ENCODE assay signal across 20 mouse cellular contexts in the genomic region with DNA sequence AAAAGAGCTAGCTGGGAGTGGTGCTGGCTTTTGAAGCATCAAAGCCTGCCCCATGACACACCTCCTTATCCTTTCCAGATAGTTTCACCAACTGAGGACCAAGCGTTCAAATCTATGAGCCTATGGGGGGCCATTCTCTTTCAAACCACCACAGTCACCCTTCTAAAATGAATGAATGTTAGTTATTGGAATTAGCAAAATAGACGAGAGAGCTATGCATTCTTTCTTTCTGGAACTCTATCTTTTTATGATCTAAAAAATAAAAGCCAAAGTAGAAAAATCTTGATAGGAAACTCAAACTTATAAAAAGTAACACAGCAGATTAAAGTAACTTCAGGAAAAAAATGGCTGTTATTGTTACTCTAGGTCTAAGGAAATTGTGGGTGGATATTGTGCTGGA. TPM values are rescaled to one million over a fixed set of nuclear protein-coding genes. Genes with fewer than 3 reads are reported as not detected.
DNase-seq lines count a peak whose midpoint lies in the region; ATAC-seq and TF ChIP-seq lines count a peak whose summit lies in the region.
"Had no signal": no experiment of that assay in that cellular context is flagged by ENCODE, and none has a peak within 500 bp of the region (broad histone marks: within the 10 kb centered on the region; RNA-seq: fewer than 3 reads in every experiment).

No protein-coding gene starts in this region.

- no peaks in the 10 kb centered on the region for H3K79me2 ChIP-seq in MEL (ENCODE audit: control insufficient read depth, insufficient read depth, low read length, poor library complexity)

- peaks cover 16% of the 10 kb centered on the region for H3K36me3 ChIP-seq in midbrain, embryonic 11.5 days (ENCODE audit: control insufficient read depth, insufficient read depth, low read length)
- H3K36me3 ChIP-seq in midbrain, embryonic 15.5 days (replicated peaks): peaks cover 57% of the 10 kb centered on the region
- H3K36me3 ChIP-seq in MEL (ENCODE audit: control insufficient read depth in 1 of 2, insufficient read depth in 2 of 2, low read length in 2 of 2): peaks cover 10 to 30% of the 10 kb centered on the region in 2 experiments

- H3K27ac ChIP-seq in midbrain, embryonic 11.5 days (ENCODE audit: low read depth, low read length): no peak overlapping the region
- no peak overlapping the region for H3K27ac ChIP-seq in midbrain, embryonic 15.5 days
- H3K27ac ChIP-seq in MEL (ENCODE audit: control insufficient read depth, low read depth, low read length): no peak overlapping the region

- H3K9ac ChIP-seq in midbrain, embryonic 11.5 days (ENCODE audit: low read length): no peak overlapping the region
- no peak overlapping the region for H3K9ac ChIP-seq in midbrain, embryonic 15.5 days
- H3K9ac ChIP-seq in MEL (ENCODE audit: control insufficient read depth, low read depth, low read length, poor library complexity, severe bottlenecking): no peak overlapping the region

- no peak for TF ChIP-seq CTCF in MEL (IDR thresholded peaks at IDR 0.05 in 2 of 3, conservative IDR thresholded peaks at IDR 0.05 in 1 of 3; ENCODE audit: control insufficient read depth in 1 of 3, insufficient read depth in 1 of 3, low read depth in 2 of 3, low read length in 3 of 3, poor library complexity in 1 of 3, severe bottlenecking in 1 of 3)

- H3K27me3 ChIP-seq in midbrain, embryonic 11.5 days (ENCODE audit: control insufficient read depth, insufficient read depth, low read length): no peaks in the 10 kb centered on the region
- H3K27me3 ChIP-seq in midbrain, embryonic 15.5 days (replicated peaks): no peaks in the 10 kb centered on the region
- H3K27me3 ChIP-seq in MEL (ENCODE audit: control insufficient read depth in 1 of 2, insufficient read depth in 2 of 2, low read length in 2 of 2): no peaks in the 10 kb centered on the region
- H3K27me3 ChIP-seq: CH12.LX, Patski had no signal

- H3K9me3 ChIP-seq in midbrain, embryonic 11.5 days (ENCODE audit: control insufficient read depth, low read length): no peaks in the 10 kb centered on the region
- no peaks in the 10 kb centered on the region for H3K9me3 ChIP-seq in midbrain, embryonic 15.5 days
- no peaks in the 10 kb centered on the region for H3K9me3 ChIP-seq in MEL (replicated peaks; ENCODE audit: insufficient read depth, low read length)
- H3K9me3 ChIP-seq: G1E had no signal

- H3K4me2 ChIP-seq in midbrain, embryonic 11.5 days: no peak overlapping the region
- no peak overlapping the region for H3K4me2 ChIP-seq in midbrain, embryonic 15.5 days

- 91% methylated on average over 2 of the region's 2 CpGs for WGBS in midbrain, embryonic 11.5 days
- 89% methylated on average over 2 of the region's 2 CpGs for WGBS in midbrain, embryonic 15.5 days

- TF ChIP-seq POLR2A in MEL (IDR thresholded peaks at IDR 0.05; ENCODE audit: control insufficient read depth in 1 of 2, insufficient read depth in 1 of 2, low read depth in 1 of 2, low read length in 2 of 2, poor library complexity in 1 of 2): no peak

- peak; percentile 57 for DNase-seq in midbrain, embryonic 11.5 days (ENCODE audit: low spot score, missing footprints)
- no peak for DNase-seq in MEL (ENCODE audit: low read depth, low spot score)
- DNase-seq: adrenal gland, adult 2 months; adrenal gland, adult 8-10 months; adrenal gland, postnatal 10 days; adrenal gland, postnatal 14 days; adrenal gland, postnatal 25 days; adrenal gland, postnatal 36 days; B cell, adult 2 months; cerebellum, adult 11 months; cerebellum, adult 11-12 months; cerebellum, adult 18-20 months; cerebellum, adult 2 months had no signal

- TF ChIP-seq EP300 in MEL (IDR thresholded peaks at IDR 0.05; ENCODE audit: low read depth in 1 of 2, low read length in 2 of 2): no peak

- TF ChIP-seq RAD21 in MEL (IDR thresholded peaks at IDR 0.05; ENCODE audit: low read depth, low read length): no peak

- ATAC-seq in midbrain, embryonic 11.5 days (ENCODE audit: low FRiP score): no peak
- ATAC-seq in midbrain, embryonic 15.5 days (replicated peaks): no peak
- ATAC-seq in megakaryocyte-erythroid progenitor cell, adult 5-6 weeks (replicated peaks; ENCODE audit: low FRiP score, low TSS enrichment, poor library complexity, severe bottlenecking): no peak
- ATAC-seq: activated CD4-positive, CD25-positive, alpha-beta regulatory T cell, adult 4 months; CD4-positive, CD25-positive, alpha-beta regulatory T cell, adult 4 months; Patski had no signal

- no peaks in the 10 kb centered on the region for H3K4me1 ChIP-seq in midbrain, embryonic 11.5 days (ENCODE audit: control insufficient read depth, insufficient read depth, low read length)
- H3K4me1 ChIP-seq in midbrain, embryonic 15.5 days: no peaks in the 10 kb centered on the region
- peaks cover 0 to 10% of the 10 kb centered on the region in 2 experiments for H3K4me1 ChIP-seq in MEL (ENCODE audit: control insufficient read depth in 1 of 2, insufficient read depth in 2 of 2, low read length in 2 of 2)

- H3K4me3 ChIP-seq in midbrain, embryonic 11.5 days (ENCODE audit: low read depth, low read length): no peak overlapping the region
- no peak overlapping the region for H3K4me3 ChIP-seq in midbrain, embryonic 15.5 days
- no peak overlapping the region for H3K4me3 ChIP-seq in MEL (ENCODE audit: control insufficient read depth in 1 of 2, insufficient read depth in 1 of 2, low read depth in 2 of 2, low read length in 2 of 2)

TF ChIP-seq in MEL, 35 proteins besides CTCF, POLR2A, EP300 and RAD21:
- TF ChIP-seq ZNF384 (IDR thresholded peaks at IDR 0.05; ENCODE audit: low read depth, low read length) (peak; percentile 63), SMC3 (IDR thresholded peaks at IDR 0.05; ENCODE audit: low read depth, low read length) (no peak)

RNA-seq across cellular contexts. Expression of gene Synrg, which starts 13.6 kb away (rescaled TPM):
- 18.8 and 20.0 TPM in 2 replicates for polyA plus RNA-seq in midbrain, embryonic 11.5 days (2014; fragmentation: Nextera tagmentation; extraction: Ambion mirVana)
- polyA plus RNA-seq in midbrain, embryonic 15.5 days (2015; fragmentation: Nextera tagmentation; extraction: Ambion mirVana): 29.9 and 33.1 TPM in 2 replicates
- total RNA-seq in MEL (2012; rRNA removed): 22.8 and 24.7 TPM in 2 replicates
- polyA plus RNA-seq in MEL (2012; ENCODE audit: insufficient read depth in 1 of 2, insufficient read length in 2 of 2, low read depth in 1 of 2, low replicate concordance in 2 of 2, missing spikeins in 1 of 2): 10 to 100 TPM; 26.4 to 75.3 TPM
- 28.7 and 33.4 TPM in 2 replicates for total RNA-seq in megakaryocyte-erythroid progenitor cell, adult 5-6 weeks (2014; fragmentation: Nextera tagmentation)
- 14.7 and 21.0 TPM in 2 replicates for total RNA-seq in megakaryocyte-erythroid progenitor cell, adult 5-6 weeks (2017)

RNA-seq across cellular contexts. Expression of gene Ddx52, which starts 35.9 kb away (rescaled TPM):
- 50.8 and 58.0 TPM in 2 replicates for polyA plus RNA-seq in midbrain, embryonic 11.5 days (2014; fragmentation: Nextera tagmentation; extraction: Ambion mirVana)
- polyA plus RNA-seq in midbrain, embryonic 15.5 days (2015; fragmentation: Nextera tagmentation; extraction: Ambion mirVana): 21.5 and 22.7 TPM in 2 replicates
- 57.0 and 58.6 TPM in 2 replicates for total RNA-seq in MEL (2012; rRNA removed)
- 10 to 100 TPM in 1 of 2 experiments, not detected in 1; 48.2 TPM for polyA plus RNA-seq in MEL (2012; ENCODE audit: insufficient read depth in 1 of 2, insufficient read length in 2 of 2, low read depth in 1 of 2, low replicate concordance in 2 of 2, missing spikeins in 1 of 2)
- 29.1 and 31.5 TPM in 2 replicates for total RNA-seq in megakaryocyte-erythroid progenitor cell, adult 5-6 weeks (2014; fragmentation: Nextera tagmentation)
- 58.8 and 95.1 TPM in 2 replicates for total RNA-seq in megakaryocyte-erythroid progenitor cell, adult 5-6 weeks (2017)
